Mouse (Mus musculus): ENCODE measurements around the gene Sphk2. TPM values are rescaled to one million over a fixed set of nuclear protein-coding genes. Genes with fewer than 3 reads are reported as not detected.
A peak's percentile ranks its signal among the peaks of the same experiment; 100 is the strongest.

The Sphk2 gene
- polyA plus RNA-seq, 1 experiment from 2014 or later = 38.9 TPM

DNA sequence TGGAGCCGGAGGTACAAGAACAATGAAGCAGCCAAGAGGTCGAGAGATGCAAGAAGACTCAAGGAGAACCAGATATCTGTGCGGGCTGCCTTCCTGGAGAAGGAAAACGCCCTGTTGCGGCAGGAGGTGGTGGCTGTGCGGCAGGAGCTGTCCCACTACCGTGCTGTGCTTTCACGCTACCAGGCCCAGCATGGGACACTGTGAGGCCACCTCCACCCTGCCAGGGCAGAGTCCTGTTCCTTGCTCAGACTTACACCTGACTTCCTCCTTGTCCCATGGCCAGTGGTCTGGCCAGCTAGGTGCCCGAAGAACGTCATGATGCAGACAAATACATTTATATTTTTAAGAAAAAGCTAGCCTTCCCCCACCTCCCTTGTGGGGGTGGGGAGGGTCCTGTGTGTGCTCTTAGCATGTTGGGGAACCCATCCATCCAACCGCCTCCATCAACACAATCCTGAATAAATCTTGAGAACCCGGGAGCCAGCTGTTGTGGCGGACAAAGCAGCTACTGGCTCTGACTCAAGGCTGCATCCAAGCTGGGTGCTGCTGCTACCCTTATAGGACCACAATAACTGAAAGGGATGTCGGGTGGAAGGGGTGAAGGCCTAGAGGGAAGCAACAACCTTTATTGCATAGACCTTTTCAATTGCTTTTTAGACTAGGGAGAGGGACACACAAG lies 8.0 kb downstream of the Sphk2 start:
- Histone ChIP-seq H3K9ac (ENCODE audit: low read length) (no peak overlapping the region), H3K27me3 (ENCODE audit: control insufficient read depth, insufficient read depth, low read length) (no peaks in the 10 kb centered on the region), H3K4me1 (ENCODE audit: control insufficient read depth, insufficient read depth, low read length) (peaks cover 36% of the 10 kb centered on the region), H3K9me3 (replicated peaks; ENCODE audit: control insufficient read depth, low read length) (no peaks in the 10 kb centered on the region), H3K27ac (ENCODE audit: low read length) (no peak overlapping the region), H3K36me3 (ENCODE audit: control insufficient read depth, insufficient read depth, low read length) (peaks cover 8% of the 10 kb centered on the region; the same call in 1 of the 2 replicates), H3K4me2 (ENCODE audit: low read depth, low read length) (no peak overlapping the region), H3K4me3 (replicated peaks; ENCODE audit: low read length) (no peak overlapping the region)
- WGBS = 75% methylated on average over 14 of the region's 14 CpGs
- ATAC-seq (ENCODE audit: insufficient read depth, low FRiP score) = no peak

DNA sequence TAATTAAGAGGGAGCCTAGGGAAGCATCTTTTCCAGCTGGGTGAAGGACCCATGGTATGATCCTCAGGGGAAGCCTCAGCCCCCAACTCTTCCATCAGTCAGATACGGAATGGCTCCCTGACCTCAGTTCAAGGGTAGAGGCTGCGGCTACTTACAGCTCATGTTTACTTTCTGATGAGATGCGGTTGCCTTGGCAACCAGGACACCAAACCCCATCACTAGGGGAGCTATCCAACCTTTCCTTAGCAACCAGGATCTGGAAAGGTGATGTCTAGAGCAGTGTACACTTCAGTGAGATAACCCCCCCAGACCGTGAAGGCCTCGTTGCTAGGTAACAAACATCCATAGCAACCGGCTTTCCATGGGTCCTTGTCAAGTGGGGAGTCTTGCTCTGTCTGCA lies 8.8 kb downstream of the Sphk2 start:
- Histone ChIP-seq H3K9me3 (replicated peaks; ENCODE audit: control insufficient read depth, low read length) (no peaks in the 10 kb centered on the region), H3K27ac (ENCODE audit: low read length) (no peak overlapping the region), H3K4me1 (ENCODE audit: control insufficient read depth, insufficient read depth, low read length) (peaks cover 31% of the 10 kb centered on the region), H3K27me3 (ENCODE audit: control insufficient read depth, insufficient read depth, low read length) (no peaks in the 10 kb centered on the region), H3K9ac (ENCODE audit: low read length) (no peak overlapping the region), H3K36me3 (ENCODE audit: control insufficient read depth, insufficient read depth, low read length) (peaks cover 8% of the 10 kb centered on the region; the same call in 1 of the 2 replicates), H3K4me2 (ENCODE audit: low read depth, low read length) (no peak overlapping the region), H3K4me3 (replicated peaks; ENCODE audit: low read length) (no peak overlapping the region)
- 40% methylated on average over 6 of the region's 6 CpGs for WGBS
- no peak for ATAC-seq (ENCODE audit: insufficient read depth, low FRiP score)

DNA sequence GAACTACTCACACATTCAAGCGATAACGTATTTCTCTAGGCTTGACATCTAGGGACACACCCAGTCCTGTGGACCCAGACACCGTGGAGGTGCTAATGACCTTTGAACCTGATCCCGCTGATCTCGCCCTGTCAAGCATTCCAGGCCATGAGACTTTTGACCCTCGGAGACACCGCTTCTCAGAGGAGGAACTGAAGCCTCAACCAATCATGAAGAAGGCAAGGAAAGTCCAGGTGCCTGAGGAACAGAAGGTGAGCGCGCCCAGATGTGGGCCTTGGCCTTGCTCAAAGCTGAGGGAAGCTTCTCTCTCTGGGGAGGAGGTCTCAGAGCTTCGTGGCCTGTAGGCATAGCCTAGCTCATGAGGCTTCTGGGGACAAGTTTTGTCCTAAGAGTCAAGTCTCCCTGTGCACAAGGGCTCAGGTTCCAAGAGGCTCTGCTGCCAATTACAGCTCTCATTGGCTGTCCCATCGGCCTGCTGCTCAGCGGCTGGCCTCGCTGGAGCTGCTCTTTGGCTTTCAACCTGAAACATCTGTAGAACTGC lies 9.5 kb downstream of the Sphk2 start:
- peaks cover 38% of the 10 kb centered on the region for H3K4me1 ChIP-seq (ENCODE audit: control insufficient read depth, insufficient read depth, low read length)
- H3K27me3 ChIP-seq (ENCODE audit: control insufficient read depth, insufficient read depth, low read length) = no peaks in the 10 kb centered on the region
- peak overlapping the region; percentile 97; the same call in 1 of the 2 replicates for H3K27ac ChIP-seq (ENCODE audit: low read length)
- H3K4me3 ChIP-seq (replicated peaks; ENCODE audit: low read length) = no peak overlapping the region
- no peak for ATAC-seq (ENCODE audit: insufficient read depth, low FRiP score)
- peaks cover 4% of the 10 kb centered on the region; the same call in 1 of the 2 replicates for H3K36me3 ChIP-seq (ENCODE audit: control insufficient read depth, insufficient read depth, low read length)
- 31% methylated on average over 13 of the region's 13 CpGs for WGBS
- H3K9ac ChIP-seq (ENCODE audit: low read length) = peak overlapping the region; percentile 62
- peak overlapping the region; percentile 93 for H3K4me2 ChIP-seq (ENCODE audit: low read depth, low read length)
- H3K9me3 ChIP-seq (replicated peaks; ENCODE audit: control insufficient read depth, low read length) = no peaks in the 10 kb centered on the region

DNA sequence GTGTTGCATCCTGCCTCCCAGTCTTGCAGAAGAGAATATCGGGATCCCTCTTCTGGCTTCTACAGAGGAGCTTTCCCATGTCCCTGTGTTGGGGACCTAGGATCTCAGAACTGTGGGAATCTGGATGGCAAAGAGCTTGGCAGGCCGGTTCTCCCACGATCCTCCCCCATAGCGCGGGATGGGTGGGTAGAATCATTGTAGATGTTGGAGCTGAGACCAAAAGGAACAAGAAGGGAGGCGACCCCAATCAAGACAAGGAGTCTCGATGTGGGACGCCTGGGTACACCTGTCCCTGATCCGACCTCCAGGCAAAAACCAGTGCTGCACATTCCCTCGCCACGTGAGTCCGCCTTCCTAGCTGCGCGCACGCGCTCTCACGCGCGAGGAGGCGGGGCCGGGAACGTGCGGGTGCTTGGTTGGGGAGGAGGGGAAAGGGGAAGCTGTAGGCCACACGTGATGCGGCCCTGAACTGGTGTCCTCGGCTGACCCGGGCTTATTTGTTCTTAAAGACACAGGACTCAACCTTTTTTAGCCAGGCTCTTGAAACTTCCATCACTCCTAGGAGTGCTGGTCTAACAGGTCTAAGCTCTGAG lies 10.3 kb downstream of the Sphk2 start:
- peak; percentile 22; the same call in 1 of the 2 replicates for ATAC-seq (ENCODE audit: insufficient read depth, low FRiP score)
- peaks cover 34% of the 10 kb centered on the region for H3K4me1 ChIP-seq (ENCODE audit: control insufficient read depth, insufficient read depth, low read length)

DNA sequence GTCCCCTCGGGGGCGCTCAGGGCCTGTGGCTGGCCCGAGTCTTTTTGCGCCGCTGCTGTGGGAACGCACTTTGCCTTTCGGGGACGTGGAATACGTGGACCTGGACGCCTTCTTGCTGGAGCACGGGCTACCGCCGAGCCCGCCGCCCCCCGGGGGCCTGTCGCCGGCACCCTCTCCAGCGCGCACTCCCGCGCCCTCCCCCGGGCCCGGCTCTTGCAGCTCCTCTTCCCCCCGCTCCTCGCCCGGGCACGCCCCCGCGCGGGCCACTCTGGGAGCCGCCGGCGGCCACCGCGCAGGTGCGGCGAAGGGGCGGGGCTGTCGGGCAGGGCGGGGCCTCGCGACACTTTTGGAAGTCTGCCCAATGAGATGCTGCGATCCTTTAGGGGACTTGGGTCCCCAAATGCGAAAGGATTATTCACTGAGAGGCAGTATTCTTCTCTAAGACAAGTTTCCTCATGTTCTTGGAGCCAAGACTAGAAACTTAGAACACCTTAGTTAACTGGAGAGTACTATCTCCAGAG lies 11.0 kb downstream of the Sphk2 start:
- Histone ChIP-seq H3K4me1 (ENCODE audit: control insufficient read depth, insufficient read depth, low read length) (peaks cover 34% of the 10 kb centered on the region), H3K36me3 (ENCODE audit: control insufficient read depth, insufficient read depth, low read length) (peaks cover 3% of the 10 kb centered on the region; the same call in 1 of the 2 replicates), H3K9ac (ENCODE audit: low read length) (peak overlapping the region; percentile 80), H3K27me3 (ENCODE audit: control insufficient read depth, insufficient read depth, low read length) (no peaks in the 10 kb centered on the region), H3K4me2 (ENCODE audit: low read depth, low read length) (peak overlapping the region; percentile 93), H3K4me3 (replicated peaks; ENCODE audit: low read length) (peak overlapping the region; percentile 71), H3K27ac (ENCODE audit: low read length) (peak overlapping the region; percentile 97), H3K9me3 (replicated peaks; ENCODE audit: control insufficient read depth, low read length) (no peaks in the 10 kb centered on the region)
- peak; percentile 22 for ATAC-seq (ENCODE audit: insufficient read depth, low FRiP score)
- WGBS = under 1% methylated on average over 45 of the region's 45 CpGs

More for the DNA sequence above, 10.3 kb downstream of the Sphk2 start:
- peak overlapping the region; percentile 71 for H3K4me3 ChIP-seq (replicated peaks; ENCODE audit: low read length)
- 1% methylated on average over 27 of the region's 27 CpGs for WGBS
- H3K4me2 ChIP-seq (ENCODE audit: low read depth, low read length) = peak overlapping the region; percentile 93
- no peaks in the 10 kb centered on the region for H3K27me3 ChIP-seq (ENCODE audit: control insufficient read depth, insufficient read depth, low read length)
- no peaks in the 10 kb centered on the region for H3K9me3 ChIP-seq (replicated peaks; ENCODE audit: control insufficient read depth, low read length)
- H3K9ac ChIP-seq (ENCODE audit: low read length) = peak overlapping the region; percentile 80
- peaks cover 3% of the 10 kb centered on the region; the same call in 1 of the 2 replicates for H3K36me3 ChIP-seq (ENCODE audit: control insufficient read depth, insufficient read depth, low read length)
- H3K27ac ChIP-seq (ENCODE audit: low read length) = peak overlapping the region; percentile 97

DNA sequence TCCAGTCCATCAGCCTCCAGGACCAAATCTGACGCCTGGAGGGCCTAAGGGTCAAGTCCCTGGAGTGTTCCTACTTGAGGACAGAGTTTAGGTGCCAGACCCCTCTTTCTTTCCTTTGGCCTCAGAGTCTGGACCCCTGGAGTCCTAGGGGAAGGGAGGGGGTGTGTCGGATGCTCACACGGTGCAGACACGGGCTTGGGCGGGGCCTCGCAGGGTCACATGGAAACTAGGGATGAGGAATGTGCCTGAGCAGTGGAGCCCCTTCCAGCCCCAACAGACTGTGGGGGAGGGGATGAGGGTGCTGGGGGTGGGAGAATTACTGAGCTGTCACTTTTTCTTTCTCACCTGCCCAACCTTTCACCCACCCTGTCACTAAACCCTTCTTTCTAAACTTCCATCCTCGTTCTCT lies 11.9 kb downstream of the Sphk2 start:
- H3K27ac ChIP-seq (ENCODE audit: low read length) = peak overlapping the region; percentile 97
- H3K36me3 ChIP-seq (ENCODE audit: control insufficient read depth, insufficient read depth, low read length) = no peaks in the 10 kb centered on the region; the same call in 1 of the 2 replicates
- WGBS = 2% methylated on average over 7 of the region's 7 CpGs
- H3K9ac ChIP-seq (ENCODE audit: low read length) = peak overlapping the region; percentile 80
- peak overlapping the region; percentile 71 for H3K4me3 ChIP-seq (replicated peaks; ENCODE audit: low read length)
- H3K9me3 ChIP-seq (replicated peaks; ENCODE audit: control insufficient read depth, low read length) = no peaks in the 10 kb centered on the region
- H3K4me1 ChIP-seq (ENCODE audit: control insufficient read depth, insufficient read depth, low read length) = peaks cover 34% of the 10 kb centered on the region
- no peaks in the 10 kb centered on the region for H3K27me3 ChIP-seq (ENCODE audit: control insufficient read depth, insufficient read depth, low read length)
- no peak for ATAC-seq (ENCODE audit: insufficient read depth, low FRiP score)
- peak overlapping the region; percentile 93 for H3K4me2 ChIP-seq (ENCODE audit: low read depth, low read length)

DNA sequence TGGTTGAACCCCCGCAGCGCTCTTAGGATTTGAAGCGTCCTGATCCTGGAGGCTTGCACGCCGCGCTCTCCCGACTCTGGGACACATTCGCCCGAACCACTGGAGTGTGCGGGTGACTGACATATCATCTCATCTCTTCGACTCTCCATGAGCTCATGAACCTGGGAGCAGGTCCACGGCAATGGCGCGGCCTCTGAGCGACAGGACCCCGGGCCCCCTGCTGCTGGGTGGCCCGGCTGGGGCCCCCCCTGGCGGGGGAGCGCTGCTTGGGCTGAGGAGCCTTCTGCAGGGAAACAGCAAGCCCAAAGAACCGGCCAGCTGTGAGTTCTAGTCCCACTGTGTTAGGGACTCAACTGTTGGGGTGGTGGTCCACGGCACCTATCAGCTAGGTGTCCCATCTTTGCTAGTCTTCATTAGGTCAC lies 12.3 kb downstream of the Sphk2 start:
- H3K27me3 ChIP-seq (ENCODE audit: control insufficient read depth, insufficient read depth, low read length) = peaks cover 1% of the 10 kb centered on the region; the same call in 1 of the 2 replicates
- under 1% methylated on average over 21 of the region's 21 CpGs for WGBS
- H3K27ac ChIP-seq (ENCODE audit: low read length) = peak overlapping the region; percentile 97
- peak overlapping the region; percentile 80 for H3K9ac ChIP-seq (ENCODE audit: low read length)
- H3K4me3 ChIP-seq (replicated peaks; ENCODE audit: low read length) = peak overlapping the region; percentile 71
- no peaks in the 10 kb centered on the region; the same call in 1 of the 2 replicates for H3K36me3 ChIP-seq (ENCODE audit: control insufficient read depth, insufficient read depth, low read length)
- peaks cover 36% of the 10 kb centered on the region for H3K4me1 ChIP-seq (ENCODE audit: control insufficient read depth, insufficient read depth, low read length)
- H3K9me3 ChIP-seq (replicated peaks; ENCODE audit: control insufficient read depth, low read length) = no peaks in the 10 kb centered on the region
- peak overlapping the region; percentile 93 for H3K4me2 ChIP-seq (ENCODE audit: low read depth, low read length)
- no peak for ATAC-seq (ENCODE audit: insufficient read depth, low FRiP score)

DNA sequence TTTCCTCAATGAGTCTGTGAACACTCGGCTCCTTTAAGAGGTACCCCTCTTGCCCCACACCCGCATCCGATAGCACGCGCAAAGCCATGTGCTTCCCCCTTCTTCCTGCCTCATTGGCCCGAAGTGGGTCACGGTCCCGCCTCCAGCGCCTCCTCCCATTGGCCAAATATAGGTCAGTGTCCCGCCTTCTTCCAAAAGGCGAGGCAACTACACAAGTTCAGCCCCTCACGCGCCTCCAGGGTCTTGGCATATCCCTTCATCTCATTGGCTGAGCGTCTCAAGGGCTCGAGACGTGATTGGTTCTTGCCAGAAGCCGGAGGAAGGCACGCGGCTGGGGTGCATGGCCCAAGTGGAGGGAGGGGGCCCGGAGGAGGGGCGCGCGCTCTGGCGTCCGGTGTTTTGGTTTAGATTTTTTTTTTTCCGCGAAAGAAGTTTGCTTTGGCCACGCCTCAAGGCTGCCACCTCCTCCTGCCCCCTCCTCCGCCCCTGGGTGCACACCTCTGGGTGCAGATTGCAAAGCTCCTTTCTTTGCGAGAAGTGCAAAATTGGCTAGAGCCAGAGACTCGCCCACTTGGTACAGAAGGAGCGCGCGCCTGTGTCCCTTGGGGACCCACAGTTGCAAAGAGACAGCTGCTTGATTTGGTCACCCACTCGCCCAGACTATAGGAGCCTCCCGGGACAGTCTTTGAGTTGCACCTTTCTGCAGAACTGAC lies 12.9 kb downstream of the Sphk2 start, which contains the start of gene Dbp:
Gene Dbp (plus strand): TSS at position 359 of the 713 bp plus-strand sequence.
- peak within 1 kb of the TSS; percentile 71 for H3K4me3 ChIP-seq (replicated peaks; ENCODE audit: low read length)
- WGBS = under 1% methylated on average over 36 of the region's 36 CpGs
- no peaks in the 10 kb centered on the region for H3K9me3 ChIP-seq (replicated peaks; ENCODE audit: control insufficient read depth, low read length)
- no peaks in the 10 kb centered on the region; the same call in 1 of the 2 replicates for H3K36me3 ChIP-seq (ENCODE audit: control insufficient read depth, insufficient read depth, low read length)
- peak within 1 kb of the TSS; percentile 80 for H3K9ac ChIP-seq (ENCODE audit: low read length)
- ATAC-seq (ENCODE audit: insufficient read depth, low FRiP score) = peak; percentile 89
- peak within 1 kb of the TSS; percentile 93 for H3K4me2 ChIP-seq (ENCODE audit: low read depth, low read length)
- peak within 1 kb of the TSS; percentile 97 for H3K27ac ChIP-seq (ENCODE audit: low read length)
- peaks cover 41% of the 10 kb centered on the region for H3K4me1 ChIP-seq (ENCODE audit: control insufficient read depth, insufficient read depth, low read length)
- H3K27me3 ChIP-seq (ENCODE audit: control insufficient read depth, insufficient read depth, low read length) = peaks cover 7% of the 10 kb centered on the region; the same call in 1 of the 2 replicates
